Mouse (Mus musculus) cortical plate, adult 2 months (tissue): ENCODE results near the gene Parg.

Experiments
- CTCF ChIP-seq: fragments of 200-500 bp; IDR thresholded peaks from 2 replicates; pipeline ENCODE4 v1.5.1; 2011; ENCODE audit warnings: mild to moderate bottlenecking, control low read depth, low read length; ENCODE audit not compliant: insufficient read depth; ENCODE audit errors: extremely low read depth
- POLR2A ChIP-seq: fragments of 200-500 bp; IDR thresholded peaks from 2 replicates; pipeline ENCODE4 v1.6.1; 2011; ENCODE audit warnings: mild to moderate bottlenecking, low read length, control low read depth; ENCODE audit not compliant: insufficient read depth; ENCODE audit errors: extremely low read depth

GRCm38 (mm10) chr14:32344176-32344575 is 142.4 kb downstream of the Parg start:
- TF ChIP-seq POLR2A (no peak), CTCF (no peak)
